Mouse (Mus musculus) kidney, adult 2 months (tissue): ENCODE measurements around the gene Tradd.

Experiments used
- CTCF ChIP-seq: fragments of 200-500 bp; conservative IDR thresholded peaks from 2 replicates; pipeline ENCODE4 v1.5.1; 2011; ENCODE audit warnings: low read depth, mild to moderate bottlenecking, control low read depth, low read length, moderate library complexity, mixed read lengths; ENCODE audit not compliant: insufficient read depth, insufficient read length
- POLR2A ChIP-seq: fragments of 200-500 bp; IDR thresholded peaks from one replicate; pipeline ENCODE4 v1.6.1; 2011; ENCODE audit warnings: low read depth, low read length, control low read depth

DNA sequence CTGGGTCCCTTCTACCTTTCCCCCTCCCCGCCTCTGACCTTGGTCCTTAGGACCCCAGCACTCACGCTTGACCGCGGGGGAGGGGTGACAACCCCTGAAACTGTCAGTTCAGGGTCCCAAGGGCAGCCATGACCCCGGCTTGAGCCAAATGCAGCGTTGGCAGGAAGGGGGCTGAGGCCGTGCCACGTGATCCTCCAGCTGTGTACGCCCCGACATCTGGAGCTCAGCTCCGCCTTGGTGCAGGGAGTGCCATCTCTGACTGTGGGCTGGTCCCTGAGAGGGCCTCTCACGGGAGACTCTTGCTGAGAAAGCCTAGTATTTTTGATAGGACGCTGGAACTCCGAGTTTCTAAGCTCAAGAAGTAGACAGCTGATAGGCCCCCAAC is 9.5 kb downstream of the Tradd start, which contains the start of gene B3gnt9:
- TF ChIP-seq POLR2A (no peak), CTCF (no peak)
